Mouse (Mus musculus) thymus, adult 2 months (tissue): ENCODE measurements around the gene Lamc3.

Experiments
- CTCF ChIP-seq: fragments of 200-500 bp; IDR thresholded peaks from 2 replicates; pipeline ENCODE4 v1.5.1; 2012; ENCODE audit warnings: mild to moderate bottlenecking, control low read depth, low read length, moderate library complexity, borderline replicate concordance; ENCODE audit not compliant: control insufficient read depth, poor library complexity, insufficient read depth; ENCODE audit errors: extremely low read depth
- POLR2A ChIP-seq: fragments of 200-500 bp; IDR thresholded peaks from 2 replicates; pipeline ENCODE4 v1.6.1; 2012; ENCODE audit warnings: mild to moderate bottlenecking, low read length, control low read depth, moderate library complexity; ENCODE audit not compliant: control insufficient read depth, poor library complexity, insufficient read depth; ENCODE audit errors: extremely low read depth

DNA sequence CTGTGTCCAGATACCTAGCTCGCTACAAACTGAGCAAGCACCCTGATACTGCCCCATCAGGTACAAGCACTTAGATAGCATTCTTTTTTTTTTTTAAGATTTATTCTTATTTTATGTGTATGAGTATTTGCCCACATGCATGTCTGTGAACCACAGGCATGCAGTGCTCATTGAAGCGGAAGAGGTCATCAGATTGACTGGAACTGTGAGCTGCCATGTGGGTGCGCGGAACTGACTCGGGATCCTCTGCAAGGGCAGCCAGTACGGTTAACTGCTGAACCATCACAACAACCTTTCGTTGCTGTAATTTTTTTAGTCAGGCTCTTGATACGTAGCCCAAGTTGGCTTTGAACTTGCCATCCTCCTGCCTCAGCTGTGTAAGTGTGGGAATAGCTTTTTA, 73.9 kb downstream of the Lamc3 start:
- TF ChIP-seq POLR2A, result no peak
- no peak for TF ChIP-seq CTCF
